Mouse (Mus musculus): ENCODE measurements around the gene Snrk.

The Snrk gene

DNA sequence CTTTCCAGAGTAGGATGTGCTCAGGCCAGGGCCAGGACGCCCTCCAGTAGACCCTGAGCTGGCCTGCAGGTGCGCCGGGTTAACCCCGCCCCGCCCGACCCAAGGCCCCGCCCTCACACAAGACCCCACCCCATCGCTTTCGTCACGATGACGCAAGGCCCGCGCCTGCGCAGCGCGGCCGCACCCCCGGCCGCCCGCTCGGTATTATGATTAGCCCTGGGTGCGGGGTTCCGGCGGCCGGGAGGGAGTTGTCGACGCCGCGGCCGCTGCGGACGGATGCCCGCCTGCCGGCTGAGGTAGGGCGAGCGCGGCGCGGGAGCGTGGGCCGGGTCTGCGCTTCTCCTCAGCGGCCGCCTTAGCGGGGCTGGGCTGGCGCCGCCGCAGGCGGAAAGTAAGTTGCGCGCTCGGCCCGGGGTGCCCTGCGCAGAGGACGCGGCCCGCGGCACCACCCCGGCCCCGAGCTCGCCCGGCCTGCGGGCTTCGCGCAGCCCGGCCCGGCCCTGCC lies at the start of gene Snrk:
Snrk (plus strand) TSS at position 155 of the 505 bp plus-strand sequence.
- in situ Hi-C loops (cut with MboI) = no loop called here

DNA sequence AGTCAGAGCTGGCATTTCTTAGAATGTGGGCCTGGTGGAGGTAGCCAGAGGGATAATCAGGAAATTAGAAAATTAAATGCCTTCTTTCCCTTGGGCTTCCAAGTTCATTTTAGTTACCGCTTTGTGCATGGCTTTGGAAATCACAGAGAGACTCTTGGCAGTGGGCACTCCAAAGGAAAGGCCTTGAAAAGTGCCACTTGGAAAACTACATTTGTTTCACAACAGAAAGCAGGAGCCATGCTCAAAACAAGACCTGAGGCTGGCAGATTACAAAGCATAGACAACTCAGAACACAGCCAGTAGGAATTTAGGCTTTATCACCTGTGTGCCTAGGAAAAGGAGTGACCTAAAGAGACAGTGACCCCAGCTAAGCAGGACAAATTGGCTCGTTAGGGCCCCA lies 49.4 kb upstream of the Snrk start:
- in situ Hi-C loops (cut with MboI) = no loop called here

DNA sequence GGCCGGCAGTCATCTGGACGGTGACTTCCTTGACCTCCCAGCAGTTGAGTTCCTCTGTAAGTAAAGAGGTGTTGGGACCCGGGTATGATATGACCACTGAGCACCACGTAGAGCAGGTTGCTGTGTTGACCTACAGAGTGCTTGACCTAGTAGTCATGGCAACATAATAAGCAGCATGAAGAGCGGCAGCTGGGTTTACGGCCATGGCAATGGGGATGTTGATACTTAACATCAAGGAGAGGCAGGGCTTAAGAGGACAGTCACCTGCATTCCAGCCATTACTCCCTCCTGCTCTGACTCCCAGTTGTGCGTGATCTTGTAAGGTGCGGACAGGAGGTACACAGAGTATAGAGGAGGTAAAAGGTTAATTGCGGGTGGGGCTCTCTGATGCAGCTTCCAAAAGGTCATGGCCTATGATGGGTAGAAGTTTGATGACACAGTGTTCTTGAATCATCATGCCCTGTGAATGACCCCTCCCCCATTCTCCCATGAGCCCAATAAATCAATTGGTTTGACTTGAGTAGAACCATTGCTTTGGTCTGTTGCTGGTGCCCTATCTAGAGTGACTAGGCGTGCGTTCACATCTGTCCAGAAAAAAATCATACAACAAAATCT lies 47.4 kb upstream of the Snrk start:
- in situ Hi-C loops (cut with MboI) = no loop called here

DNA sequence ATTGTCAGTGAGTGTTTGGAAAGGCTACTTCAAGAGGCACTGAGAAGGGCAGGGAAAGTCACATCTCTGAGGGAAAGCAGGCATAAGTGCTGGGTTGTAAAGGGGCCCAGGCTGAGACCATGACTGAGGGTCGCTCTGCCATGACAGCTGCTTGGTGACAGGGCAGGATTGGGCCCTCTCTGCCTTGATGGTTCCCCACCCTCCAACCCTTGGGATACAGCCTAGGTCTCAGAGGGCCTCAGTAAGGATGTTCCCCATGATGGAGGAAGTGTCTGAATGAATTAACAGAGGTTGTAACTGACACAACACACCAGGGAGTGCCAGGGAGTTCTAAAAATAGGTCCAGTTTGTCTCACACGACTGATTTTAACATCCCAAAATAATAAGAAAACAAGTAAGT lies 43.1 kb upstream of the Snrk start:
- in situ Hi-C loops (cut with MboI) = no loop called here

DNA sequence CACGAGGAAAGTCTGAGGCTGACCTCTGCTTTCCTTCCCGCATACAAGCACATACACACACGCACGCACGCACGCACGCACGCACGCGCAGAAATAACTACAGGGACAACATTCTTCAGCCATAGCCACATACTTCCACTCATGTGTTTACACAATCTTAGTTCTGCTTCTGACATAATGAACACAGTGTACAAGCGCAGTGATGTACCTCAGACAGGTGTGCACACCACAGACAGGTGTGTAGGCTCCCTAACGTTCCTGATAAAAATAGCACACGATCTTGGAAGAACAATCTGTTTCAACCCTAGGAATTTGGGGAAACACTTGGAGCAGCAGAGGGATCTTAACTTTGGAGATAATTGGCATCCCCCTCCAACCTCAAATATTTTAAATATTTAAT lies 42.5 kb upstream of the Snrk start:
- in situ Hi-C loops (cut with MboI) = no loop called here

DNA sequence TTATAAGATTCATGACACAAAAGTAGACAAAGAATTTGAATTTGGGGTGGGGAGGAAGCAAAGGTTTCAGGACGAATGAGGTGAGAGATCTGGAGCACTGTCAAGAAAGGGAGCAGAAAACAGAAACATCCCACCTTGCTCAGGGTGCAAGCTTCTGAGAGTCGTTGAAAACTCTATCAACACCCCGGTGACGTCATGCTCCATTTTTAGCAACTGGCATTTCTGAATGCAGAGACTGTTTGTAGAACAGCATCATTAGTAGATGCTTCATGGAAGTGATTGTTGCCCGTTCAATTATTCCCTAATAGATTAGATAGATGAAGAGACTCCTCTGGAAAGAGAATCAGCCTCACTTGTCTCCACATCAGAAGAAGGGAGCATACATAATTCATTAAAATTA lies 38.6 kb upstream of the Snrk start:
- in situ Hi-C loops (cut with MboI) = no loop called here

DNA sequence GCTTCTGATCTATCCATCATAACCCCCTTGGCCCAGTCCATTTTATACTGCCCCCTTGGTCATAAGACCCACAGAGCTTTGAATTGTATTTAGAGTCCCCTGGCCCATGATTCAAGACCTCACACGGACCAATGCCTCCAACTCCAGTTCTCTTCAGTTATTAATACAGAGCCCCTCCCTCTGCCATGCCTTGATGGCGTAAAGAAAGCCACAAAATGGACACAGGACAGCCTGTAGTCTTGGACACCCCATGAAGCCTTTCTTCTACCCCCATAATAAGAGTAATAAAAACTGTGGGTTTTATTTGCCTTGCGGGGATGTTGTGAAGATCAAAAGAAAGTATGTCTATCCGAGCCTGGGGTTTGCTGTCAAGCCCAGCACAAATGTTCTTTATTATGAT lies 33.4 kb upstream of the Snrk start:
- in situ Hi-C loops (cut with MboI) = no loop called here

DNA sequence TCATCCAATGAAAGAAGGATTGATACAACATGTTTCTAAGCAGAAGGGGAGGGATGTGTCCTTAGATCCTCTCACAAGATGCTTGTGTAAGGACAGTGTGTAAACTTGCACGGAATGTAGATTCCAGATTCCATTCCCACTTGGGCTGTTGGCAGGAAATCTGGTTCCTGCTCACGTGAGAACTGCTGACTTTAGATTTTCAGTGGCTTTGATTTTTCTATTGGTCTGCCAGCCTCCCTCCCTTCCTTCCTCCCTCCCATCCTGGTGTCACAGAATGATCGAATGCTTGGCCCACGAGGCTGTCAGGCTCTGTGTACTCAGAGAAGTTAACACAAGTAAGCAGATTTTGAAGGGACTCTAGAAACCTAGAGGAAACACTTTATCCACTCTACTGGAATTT lies 32.9 kb upstream of the Snrk start:
- in situ Hi-C loops (cut with MboI) = no loop called here

DNA sequence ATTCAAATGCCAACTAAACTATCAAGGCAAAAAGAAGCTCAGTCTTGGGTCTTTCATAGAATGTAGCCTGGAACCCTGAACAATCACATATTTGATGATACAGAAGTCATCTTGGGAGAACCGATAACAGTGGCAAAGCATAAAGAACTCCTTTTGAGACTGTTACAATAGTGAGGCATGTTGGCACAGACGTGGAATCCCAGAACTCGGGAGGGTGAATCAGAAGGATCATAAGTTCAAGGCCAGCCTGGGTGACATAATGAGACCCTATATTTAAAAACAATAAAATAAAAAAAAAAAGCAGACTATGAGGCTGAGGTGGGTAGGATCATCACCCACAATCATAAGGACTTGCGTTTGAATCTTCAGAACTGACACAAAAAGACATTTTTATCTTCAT lies 32.4 kb upstream of the Snrk start:
- in situ Hi-C loops (cut with MboI) = no loop called here

DNA sequence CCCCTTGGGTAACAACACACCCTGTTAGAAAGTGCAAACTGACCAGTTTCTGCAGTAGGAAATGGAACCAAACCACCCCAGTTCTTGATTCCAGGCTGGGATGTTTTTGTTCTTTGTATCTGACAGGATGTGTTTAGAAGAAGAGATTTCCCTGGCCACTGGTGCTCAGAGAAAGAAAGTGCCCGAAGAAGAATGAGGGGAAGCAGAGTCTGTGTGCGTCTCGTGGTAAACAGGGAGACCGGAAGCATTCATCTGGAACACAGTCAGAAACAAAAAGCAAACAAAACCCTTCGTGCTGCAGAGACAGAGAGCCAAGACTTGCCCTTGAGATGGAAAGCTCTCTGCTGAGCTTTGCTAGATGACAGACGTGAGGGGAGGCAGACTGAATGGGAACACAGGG lies 32.0 kb upstream of the Snrk start:
- in situ Hi-C loops (cut with MboI) = no loop called here

DNA sequence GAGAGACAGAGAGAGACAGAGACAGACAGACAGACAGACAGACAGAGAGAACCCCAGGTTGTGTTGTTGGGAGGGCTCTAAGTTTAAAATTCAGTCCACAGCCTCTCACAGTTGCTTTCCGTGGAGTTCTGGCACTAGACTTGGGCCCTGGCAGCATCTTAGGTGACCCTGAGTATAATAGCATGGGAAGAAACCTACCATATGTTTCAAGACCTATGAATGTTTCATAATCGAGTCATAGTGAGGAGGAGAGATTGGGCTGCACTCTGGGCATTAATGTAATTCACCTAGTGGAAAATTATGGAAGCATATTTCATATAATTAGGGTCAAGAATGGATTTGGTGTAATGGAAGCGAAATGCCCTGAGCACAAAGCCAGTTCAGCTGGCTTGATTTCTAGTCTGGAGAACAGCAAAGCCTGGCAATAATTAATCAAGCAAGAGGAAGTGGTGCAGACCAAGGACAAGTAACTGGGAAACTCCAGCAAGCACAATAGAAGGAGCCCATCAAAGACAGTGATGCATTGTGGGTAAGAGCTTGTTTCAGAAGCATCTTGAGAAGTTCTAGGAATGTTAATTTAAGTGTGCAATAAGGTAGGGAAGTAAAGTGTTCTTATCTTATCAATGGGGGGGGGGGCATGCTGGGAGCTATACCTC lies 31.4 kb upstream of the Snrk start:
- in situ Hi-C loops (cut with MboI) = no loop called here

DNA sequence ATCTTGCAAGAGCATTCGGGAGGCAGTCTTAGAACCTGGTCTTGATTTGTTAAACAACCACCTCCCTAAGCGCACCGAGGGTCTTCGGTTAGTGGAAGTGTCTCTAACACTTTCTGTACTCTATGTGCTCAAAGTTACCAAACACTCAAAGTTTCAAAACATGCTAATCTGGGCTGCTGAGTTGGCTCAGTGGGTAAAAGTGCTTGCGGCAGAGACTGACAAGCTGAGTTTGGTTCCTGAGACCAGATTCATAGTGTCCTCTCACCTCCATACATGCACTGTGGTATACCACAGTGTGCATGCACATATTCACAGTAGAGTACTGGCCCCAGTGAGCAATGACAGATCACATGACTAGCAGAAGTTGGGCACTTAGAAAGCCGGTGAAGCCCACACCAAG lies 30.0 kb upstream of the Snrk start:
- in situ Hi-C loops (cut with MboI) = no loop called here

DNA sequence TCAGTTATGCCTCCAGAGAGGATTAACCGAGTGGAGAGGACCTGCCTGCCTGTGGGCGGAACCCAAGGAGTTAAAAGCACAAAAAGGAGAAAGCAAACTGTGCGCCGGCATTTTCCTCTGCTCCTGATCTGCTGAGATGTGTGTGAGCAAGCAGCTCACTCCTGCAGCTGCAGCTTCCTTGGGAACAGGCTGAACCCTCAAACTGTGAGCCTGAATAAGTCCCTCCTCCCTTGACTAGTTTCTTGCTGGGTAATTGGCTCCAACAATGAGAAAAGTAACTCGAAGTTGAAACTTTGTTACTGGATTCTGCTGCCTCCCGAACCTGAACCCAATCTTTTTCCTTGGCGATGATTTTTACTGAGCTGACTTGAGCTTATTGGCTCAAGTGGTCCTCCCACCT lies 25.9 kb upstream of the Snrk start:
- in situ Hi-C loops (cut with MboI) = no loop called here

DNA sequence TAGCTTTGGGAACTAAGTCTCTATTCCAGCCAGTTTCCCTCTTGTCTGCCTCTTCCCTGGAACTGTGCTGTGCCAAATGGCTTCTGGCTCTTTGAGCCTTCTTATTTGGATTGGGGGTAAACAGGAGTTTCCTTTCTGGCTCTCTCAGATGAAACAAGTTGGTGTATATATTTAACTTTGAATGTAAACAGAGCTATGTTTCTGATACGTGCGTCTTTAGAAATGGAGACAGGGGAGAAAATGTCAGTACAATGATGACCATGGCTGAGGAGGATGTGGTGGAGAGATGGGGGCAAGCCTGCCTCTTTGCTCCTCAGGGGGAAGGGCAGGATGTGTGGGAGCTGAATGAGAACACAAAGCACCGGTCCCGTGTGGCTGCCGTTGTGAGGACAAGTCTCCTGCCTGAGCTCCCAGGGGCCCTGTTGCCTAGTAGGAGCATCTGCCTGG lies 25.3 kb upstream of the Snrk start:
- in situ Hi-C loops (cut with MboI) = no loop called here

DNA sequence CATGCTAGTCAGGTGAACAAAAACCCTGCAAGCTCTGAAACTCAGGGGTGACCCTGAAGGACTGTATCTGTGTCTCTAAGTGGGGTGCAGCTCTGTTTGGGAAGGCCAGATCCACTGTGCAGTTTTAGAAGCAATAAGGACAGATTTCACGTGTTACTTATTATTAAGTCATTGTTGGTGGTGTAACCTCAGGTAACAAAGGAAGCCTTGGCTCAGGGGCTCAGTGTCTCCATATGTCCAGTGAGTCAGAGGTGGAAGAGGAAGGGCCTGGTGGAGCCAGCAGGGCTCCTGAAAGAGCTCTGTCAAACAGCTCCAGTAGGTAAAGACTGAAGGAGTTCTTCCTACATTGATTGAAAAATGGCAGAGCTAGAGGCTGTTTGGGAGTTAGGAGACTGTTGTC lies 22.9 kb upstream of the Snrk start:
- in situ Hi-C loops (cut with MboI) = no loop called here

DNA sequence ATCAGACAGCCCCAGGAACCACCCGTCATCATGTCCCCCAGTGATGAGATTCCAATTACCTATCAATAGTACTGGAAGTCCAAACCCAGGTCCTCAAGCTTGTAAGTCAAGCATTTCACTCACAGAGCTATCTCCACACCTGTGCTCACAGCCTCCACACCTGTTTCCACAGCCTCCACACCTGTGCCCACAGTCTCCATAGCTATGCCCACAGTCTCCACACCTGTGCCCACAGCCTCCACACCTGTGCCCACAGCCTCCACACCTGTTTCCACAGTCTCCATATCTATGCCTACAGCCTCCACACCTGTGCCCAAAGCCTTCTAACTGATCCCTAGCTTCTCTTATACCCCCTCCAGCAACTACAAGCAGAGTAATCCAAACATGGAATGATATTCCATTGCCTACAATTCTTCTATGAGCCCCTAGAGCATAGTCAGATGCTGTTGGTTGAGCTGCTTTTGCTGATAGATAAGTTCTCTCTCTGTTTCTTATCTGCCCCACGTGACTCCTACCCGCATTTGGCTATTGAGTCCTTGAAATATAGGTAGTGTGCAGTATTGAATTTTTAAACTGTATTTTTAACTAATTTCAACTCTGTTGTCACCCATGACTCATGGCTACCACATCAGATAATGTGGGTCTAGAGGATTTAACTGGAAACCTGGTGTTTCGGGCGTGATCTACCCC lies 20.1 kb upstream of the Snrk start:
- in situ Hi-C loops (cut with MboI) = no loop called here

DNA sequence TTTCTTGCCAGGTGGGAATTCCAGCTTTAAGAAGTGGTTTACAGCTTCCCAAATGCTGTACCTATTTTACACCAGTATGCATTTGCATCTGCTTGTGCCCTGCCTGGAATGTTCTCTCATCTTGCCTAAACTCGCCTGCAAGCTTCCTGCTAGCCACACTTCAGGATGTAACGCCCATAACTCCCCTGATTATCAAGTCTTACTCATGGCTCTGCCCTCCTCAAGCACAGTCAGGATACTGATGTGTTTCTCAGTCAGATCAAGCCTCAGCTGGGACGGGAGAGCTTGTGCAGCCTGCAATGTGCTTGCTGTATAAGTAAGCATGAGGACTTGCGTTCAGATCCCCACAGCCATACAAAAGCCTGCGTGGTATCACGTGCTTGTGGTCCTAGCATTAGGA lies 19.5 kb upstream of the Snrk start:
- in situ Hi-C loops (cut with MboI) = no loop called here

DNA sequence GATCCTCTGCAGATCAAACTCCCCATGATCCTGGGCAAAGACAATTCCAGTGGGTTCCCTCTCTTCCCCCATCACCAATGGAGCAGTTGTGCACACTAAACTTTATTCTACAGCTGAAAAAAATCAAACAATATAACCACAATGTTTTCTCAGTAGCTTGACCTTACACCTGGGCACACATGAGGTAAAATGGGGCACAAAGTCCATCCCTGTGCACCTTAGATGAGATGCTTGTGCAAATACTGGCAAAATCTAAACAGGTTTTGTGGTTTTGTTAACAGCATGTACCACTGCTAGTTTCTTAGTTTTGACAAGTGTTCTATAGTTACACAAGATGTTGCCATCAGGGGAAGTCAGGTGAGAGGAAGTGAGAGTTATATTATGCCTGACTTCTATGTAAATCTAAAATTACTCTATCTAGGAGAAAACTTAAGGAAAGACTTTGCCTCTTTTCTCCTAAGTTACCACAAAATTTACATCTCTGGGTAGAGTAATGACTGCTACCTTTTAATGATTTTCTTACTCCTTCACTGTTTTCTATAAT lies 16.4 kb upstream of the Snrk start:
- in situ Hi-C loops (cut with MboI) = no loop called here

DNA sequence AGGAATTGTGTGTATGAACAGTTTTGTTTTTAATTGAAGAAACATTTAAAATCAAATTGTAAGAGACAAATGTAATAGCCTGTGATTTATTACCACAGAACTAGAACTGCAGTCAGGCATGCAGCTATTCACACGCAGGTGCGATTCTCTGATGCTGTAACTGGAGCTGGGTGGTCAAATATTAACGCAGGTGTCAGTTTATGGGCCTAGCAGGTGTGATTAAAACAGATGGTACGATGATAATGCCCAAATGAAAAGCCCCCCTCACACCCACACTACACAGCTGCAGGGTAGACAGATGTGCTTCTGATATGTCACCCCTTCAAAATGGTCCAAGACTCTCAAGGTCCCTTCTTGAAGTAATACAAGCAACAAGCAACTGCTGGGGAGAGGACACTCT lies 15.9 kb upstream of the Snrk start:
- in situ Hi-C loops (cut with MboI) = no loop called here

DNA sequence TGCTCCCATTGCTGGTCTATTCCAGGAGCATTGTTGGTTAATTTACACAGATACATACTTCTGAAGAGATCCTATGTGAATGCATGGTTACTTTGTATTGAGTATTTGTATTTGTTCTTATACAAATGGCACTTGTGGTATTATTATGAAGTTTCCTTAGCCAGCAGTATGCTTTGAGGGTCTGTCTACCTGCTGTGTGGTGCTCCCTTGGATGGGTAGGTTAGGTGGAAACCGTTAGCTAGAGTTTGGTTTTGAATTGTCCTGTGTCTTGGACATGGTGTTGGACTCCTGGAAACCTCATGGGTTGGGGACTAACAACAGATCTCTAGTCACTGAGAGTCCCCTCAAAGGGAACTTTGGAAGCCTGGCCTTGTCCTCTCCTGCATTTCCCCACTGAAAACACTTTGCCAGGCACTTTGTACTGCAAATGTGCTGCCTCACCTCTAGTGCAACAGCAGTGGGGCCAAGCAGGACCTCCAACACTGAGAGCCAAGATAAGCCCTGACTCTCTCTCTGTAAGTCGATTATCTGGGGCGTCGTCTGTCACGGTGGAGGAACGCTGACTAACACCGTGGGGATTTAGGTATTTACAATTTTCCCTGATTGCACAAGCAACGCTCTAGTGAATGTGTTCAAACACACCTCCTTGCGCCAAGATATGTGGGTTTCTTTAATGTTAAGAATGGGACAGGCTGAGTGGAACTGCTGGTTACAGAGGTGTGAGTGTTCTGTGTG lies 13.3 kb upstream of the Snrk start:
- in situ Hi-C loops (cut with MboI) = no loop called here

DNA sequence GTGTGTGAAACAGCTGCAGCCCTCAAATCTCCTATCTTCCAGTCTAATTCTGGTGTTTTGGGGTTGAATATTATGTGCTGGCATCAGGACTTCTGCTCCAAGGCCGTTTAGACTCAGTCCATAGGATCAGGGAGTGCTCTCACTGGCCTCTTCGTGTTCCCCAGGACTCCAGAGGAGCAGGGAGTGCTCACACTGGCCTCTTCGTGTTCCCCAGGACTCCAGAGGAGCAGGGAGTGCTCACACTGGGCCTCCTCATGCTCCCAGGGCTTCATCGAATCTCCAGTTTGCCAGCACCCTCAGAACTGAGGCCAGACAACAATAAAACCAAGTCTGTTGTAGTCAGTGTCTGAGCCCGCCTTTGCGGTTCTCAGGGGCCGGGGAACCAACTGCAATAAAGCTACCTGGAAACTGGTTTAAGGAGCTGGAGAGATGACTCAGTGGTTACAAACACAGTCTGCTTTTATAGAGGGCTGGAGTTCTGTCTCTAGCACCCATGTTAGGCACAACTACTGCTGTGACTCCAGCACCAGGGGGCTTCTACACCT lies 12.7 kb upstream of the Snrk start:
- in situ Hi-C loops (cut with MboI) = no loop called here
